Mouse (Mus musculus) thymus, adult 2 months (tissue): ENCODE data around the gene Zfp281. TPM values are rescaled to one million over a fixed set of nuclear protein-coding genes. Genes with fewer than 3 reads are reported as not detected.

Source experiments
- DNase-seq: peaks from one replicate; pipeline ENCODE4 v3.0.0; 2021
- H3K27ac ChIP-seq: fragments of 200-500 bp; 2 replicates; pipeline ENCODE4 v1.5.1; 2012; ENCODE audit warnings: low read length, control low read depth; ENCODE audit not compliant: control insufficient read depth, insufficient read depth
- H3K27me3 ChIP-seq: fragments of 200-500 bp; 2 replicates; pipeline ENCODE4 v1.6.1; 2012; ENCODE audit warnings: mild to moderate bottlenecking, low read length, moderate library complexity, mixed read lengths; ENCODE audit not compliant: control insufficient read depth, insufficient read depth
- H3K36me3 ChIP-seq: fragments of 200-500 bp; 2 replicates; pipeline ENCODE4 v1.6.1; 2012; ENCODE audit warnings: mild to moderate bottlenecking, low read length, moderate library complexity; ENCODE audit not compliant: control insufficient read depth, insufficient read depth
- H3K4me1 ChIP-seq: fragments of 200-500 bp; replicated peaks from 2 replicates; pipeline ENCODE4 v1.6.1; 2012; ENCODE audit warnings: low read length; ENCODE audit not compliant: control insufficient read depth, insufficient read depth
- H3K4me3 ChIP-seq: fragments of 200-500 bp; 2 replicates; pipeline ENCODE4 v1.5.1; 2012; ENCODE audit warnings: mild to moderate bottlenecking, low read length, control low read depth, moderate library complexity; ENCODE audit not compliant: control insufficient read depth, insufficient read depth
- CTCF ChIP-seq: fragments of 200-500 bp; IDR thresholded peaks from 2 replicates; pipeline ENCODE4 v1.5.1; 2012; ENCODE audit warnings: mild to moderate bottlenecking, control low read depth, low read length, moderate library complexity, borderline replicate concordance; ENCODE audit not compliant: control insufficient read depth, poor library complexity, insufficient read depth; ENCODE audit errors: extremely low read depth
- POLR2A ChIP-seq: fragments of 200-500 bp; IDR thresholded peaks from 2 replicates; pipeline ENCODE4 v1.6.1; 2012; ENCODE audit warnings: mild to moderate bottlenecking, low read length, control low read depth, moderate library complexity; ENCODE audit not compliant: control insufficient read depth, poor library complexity, insufficient read depth; ENCODE audit errors: extremely low read depth
- WGBS: fragments of 180-500 bp; shearing (Covaris S2); methylation state at CpG from one replicate; pipeline ENCODE4 v1.1.7; 2018; 5-methylcytosine and 5-hydroxymethylcytosine counted together
- polyA plus RNA-seq: library from polyadenylated mRNA; depleted of rRNA; stranded (reverse); fragments of >200 nt; gene quantifications from 2 replicates; pipeline ENCODE4 v1.2.3, GENCODE M21; 2012

Zfp281 gene
- polyA plus RNA-seq, 1 experiment = 6.2 TPM

- DNase-seq = no peak
- no peak overlapping the region for H3K4me3 ChIP-seq
- 49% methylated on average over 9 of the region's 9 CpGs for WGBS
- H3K27ac ChIP-seq = no peak overlapping the region
- no peaks in the 10 kb centered on the region for H3K36me3 ChIP-seq
- TF ChIP-seq POLR2A (no peak), CTCF (no peak)
- H3K27me3 ChIP-seq = no peaks in the 10 kb centered on the region
- H3K4me1 ChIP-seq = peaks cover 6% of the 10 kb centered on the region
These were observed 12.9 kb upstream of the Zfp281 start for GRCm38 (mm10) chr1:136611803-136612202.

GRCm38 (mm10) chr1:136613300-136613751 is 11.4 kb upstream of the Zfp281 start:
- WGBS = 93% methylated on average over 6 of the region's 6 CpGs
- TF ChIP-seq POLR2A = no peak
- TF ChIP-seq CTCF = no peak
- DNase-seq = no peak
- Histone ChIP-seq H3K36me3 (no peaks in the 10 kb centered on the region), H3K4me1 (peaks cover 17% of the 10 kb centered on the region), H3K4me3 (no peak overlapping the region), H3K27me3 (no peaks in the 10 kb centered on the region), H3K27ac (no peak overlapping the region)

- no peak overlapping the region for H3K4me3 ChIP-seq
- peaks cover 20% of the 10 kb centered on the region for H3K4me1 ChIP-seq
- no peaks in the 10 kb centered on the region for H3K27me3 ChIP-seq
- WGBS = 97% methylated on average over 11 of the region's 11 CpGs
- H3K27ac ChIP-seq = no peak overlapping the region
- no peaks in the 10 kb centered on the region for H3K36me3 ChIP-seq
- no peak for DNase-seq
- no peak for TF ChIP-seq POLR2A
- no peak for TF ChIP-seq CTCF
These were observed 9.8 kb upstream of the Zfp281 start for GRCm38 (mm10) chr1:136614748-136615440.

GRCm38 (mm10) chr1:136617163-136617788 is 7.4 kb upstream of the Zfp281 start:
- H3K27ac ChIP-seq = peak overlapping the region; percentile 61
- no peaks in the 10 kb centered on the region for H3K27me3 ChIP-seq
- H3K36me3 ChIP-seq = no peaks in the 10 kb centered on the region
- no peak overlapping the region for H3K4me3 ChIP-seq
- WGBS = 21% methylated on average over 7 of the region's 7 CpGs
- peak; percentile 47 for DNase-seq
- TF ChIP-seq CTCF = no peak
- TF ChIP-seq POLR2A = no peak
- peaks cover 20% of the 10 kb centered on the region for H3K4me1 ChIP-seq

- DNase-seq = no peak
- WGBS = 97% methylated on average over 1 of the region's 1 CpGs
- Histone ChIP-seq H3K27ac (no peak overlapping the region), H3K36me3 (no peaks in the 10 kb centered on the region), H3K4me1 (peaks cover 20% of the 10 kb centered on the region), H3K27me3 (no peaks in the 10 kb centered on the region), H3K4me3 (no peak overlapping the region)
- no peak for TF ChIP-seq CTCF
- no peak for TF ChIP-seq POLR2A
These were observed 6.1 kb upstream of the Zfp281 start for GRCm38 (mm10) chr1:136618570-136618969.

GRCm38 (mm10) chr1:136625019-136625895 is 556 bp downstream of the Zfp281 start:
- no peak overlapping the region for H3K27ac ChIP-seq

GRCm38 (mm10) chr1:136626141-136626540 is 1.4 kb downstream of the Zfp281 start:
- WGBS = 91% methylated on average over 7 of the region's 7 CpGs
- Histone ChIP-seq H3K36me3 (0 out of 2 replicates have a peak, but pooled peaks cover 6% of the 10 kb centered on the region), H3K27ac (no peak overlapping the region), H3K4me3 (peak overlapping the region; percentile 74), H3K27me3 (no peaks in the 10 kb centered on the region), H3K4me1 (peaks cover 10% of the 10 kb centered on the region)
- no peak for DNase-seq
- TF ChIP-seq POLR2A = no peak
- TF ChIP-seq CTCF = no peak

More at GRCm38 (mm10) chr1:136625019-136625895, 556 bp downstream of the Zfp281 start:
- Histone ChIP-seq H3K4me3 (peak overlapping the region; percentile 74), H3K27me3 (no peaks in the 10 kb centered on the region), H3K4me1 (peaks cover 10% of the 10 kb centered on the region), H3K36me3 (0 out of 2 replicates have a peak, but pooled peaks cover 6% of the 10 kb centered on the region)
- 2% methylated on average over 92 of the region's 92 CpGs for WGBS
- peak; percentile 56 for DNase-seq
- TF ChIP-seq POLR2A (no peak), CTCF (no peak)
